In the genomic region with DNA sequence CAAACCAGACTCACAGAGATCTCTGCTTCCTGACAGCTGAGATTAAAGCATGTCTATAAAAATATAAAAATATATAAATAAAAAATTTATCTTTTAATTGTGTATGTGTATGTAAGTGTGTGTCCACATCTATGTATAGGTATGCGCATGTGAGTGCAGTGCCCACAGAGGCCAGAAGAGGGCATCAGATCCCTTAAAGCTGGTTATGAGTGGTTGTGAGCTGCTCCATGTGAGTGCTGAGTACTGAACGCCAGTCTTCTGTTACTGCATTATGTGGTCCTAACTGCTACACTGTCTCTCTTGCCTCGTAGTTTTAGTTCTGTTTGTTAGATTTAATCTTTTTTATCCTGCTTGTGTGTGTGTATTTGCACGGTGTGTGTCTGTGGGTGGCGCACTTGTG, we compare ENCODE assay signal across 18 mouse cellular contexts. TPM values are rescaled to one million over a fixed set of nuclear protein-coding genes. Genes with fewer than 3 reads are reported as not detected.
DNase-seq lines count a peak whose midpoint lies in the region; TF ChIP-seq lines count a peak whose summit lies in the region.
"Had no signal": no experiment of that assay in that cellular context is flagged by ENCODE, and none has a peak within 500 bp of the region (broad histone marks: within the 10 kb centered on the region; RNA-seq: fewer than 3 reads in every experiment).

No protein-coding gene starts in this region.

- H3K4me3 ChIP-seq in kidney, adult 2 months (ENCODE audit: insufficient read depth, low read depth, low read length) = no peak overlapping the region
- H3K4me3 ChIP-seq: heart, embryonic 10.5 days; kidney, embryonic 15.5 days; limb, embryonic 13.5 days; myocyte had no signal

- no peaks in the 10 kb centered on the region for H3K36me3 ChIP-seq in kidney, adult 2 months (ENCODE audit: control insufficient read depth, insufficient read depth, low read length)
- H3K36me3 ChIP-seq in splenic B cell, adult 2 months (ENCODE audit: control insufficient read depth, insufficient read depth, low read length, poor library complexity, severe bottlenecking) = no peaks in the 10 kb centered on the region
- H3K36me3 ChIP-seq: heart, embryonic 10.5 days; kidney, embryonic 15.5 days; limb, embryonic 13.5 days had no signal

- TF ChIP-seq POLR2A in kidney, adult 2 months (IDR thresholded peaks at IDR 0.05; ENCODE audit: low read depth, low read length) = no peak

- 0 out of 2 replicates have a peak, but pooled peaks have one; percentile 9 for TF ChIP-seq CTCF in kidney, adult 2 months (conservative IDR thresholded peaks at IDR 0.05; ENCODE audit: insufficient read depth, insufficient read length, low read depth, low read length)

- no peaks in the 10 kb centered on the region for H3K27me3 ChIP-seq in kidney, adult 2 months (replicated peaks; ENCODE audit: control insufficient read depth, insufficient read depth, low read length)
- no peaks in the 10 kb centered on the region for H3K27me3 ChIP-seq in splenic B cell, adult 2 months (ENCODE audit: control insufficient read depth, insufficient read depth, low read length, poor library complexity, severe bottlenecking)
- H3K27me3 ChIP-seq: kidney, embryonic 15.5 days; limb, embryonic 13.5 days had no signal

- 95% methylated on average over 5 of the region's 5 CpGs for WGBS in kidney, adult 2 months

- H3K27ac ChIP-seq in kidney, adult 2 months (ENCODE audit: insufficient read depth, low read depth, low read length) = no peak overlapping the region
- H3K27ac ChIP-seq: heart, embryonic 10.5 days; kidney, embryonic 15.5 days; limb, embryonic 13.5 days had no signal

- DNase-seq in kidney, adult 2 months = no peak
- DNase-seq in kidney, postnatal 14 days = no peak
- peak; percentile 32 for DNase-seq in thymus, postnatal 25 days
- DNase-seq in thymus, adult 18-20 months = no peak
- DNase-seq in R1 (ENCODE audit: low read depth, low spot score) = peak; percentile 70
- peak; percentile 31 for DNase-seq in splenic B cell, adult 2 months (ENCODE audit: low read depth, low spot score)
- DNase-seq in lung, postnatal 36 days = no peak
- DNase-seq: adrenal gland, postnatal 10 days; cerebellum, adult 9-10 months; embryo, embryonic 11 days; heart, postnatal 14 days had no signal

- peaks cover 7% of the 10 kb centered on the region; the same call in 1 of the 2 replicates for H3K4me1 ChIP-seq in kidney, adult 2 months (ENCODE audit: control insufficient read depth, insufficient read depth, low read length)

RNA-seq across cellular contexts. Expression of a gene that starts 5.2 kb away (rescaled TPM):
- polyA plus RNA-seq in kidney, adult 2 months (2012; rRNA removed) = 11.5 and 36.0 TPM in 2 replicates

RNA-seq across cellular contexts. Expression of a gene that starts 8.4 kb away (rescaled TPM):
- 0.72 and 2.3 TPM in 2 replicates for polyA plus RNA-seq in kidney, adult 2 months (2012; rRNA removed)
- polyA plus RNA-seq: forebrain, embryonic 14.5 days; heart, embryonic 10.5 days; hindbrain, embryonic 16.5 days; limb, embryonic 13.5 days had no signal

RNA-seq across cellular contexts. Expression of a gene that starts 13.2 kb away (rescaled TPM):
- polyA plus RNA-seq in kidney, adult 2 months (2012; rRNA removed) = 686 and 745 TPM in 2 replicates

RNA-seq across cellular contexts. Expression of a gene that starts 30.4 kb away (rescaled TPM):
- polyA plus RNA-seq in kidney, adult 2 months (2012; rRNA removed) = 0.66 and 0.92 TPM in 2 replicates
- polyA plus RNA-seq: forebrain, embryonic 14.5 days; heart, embryonic 10.5 days; hindbrain, embryonic 16.5 days; limb, embryonic 13.5 days; lung, embryonic 16.5 days; myocyte had no signal

RNA-seq across cellular contexts. Expression of a gene that starts 38.4 kb away (rescaled TPM):
- polyA plus RNA-seq in kidney, adult 2 months (2012; rRNA removed) = 471 and 532 TPM in 2 replicates

Comparison
In these comparisons a context has a peak if more than half of its experiments do, and no peak if none do; other contexts are left out.
1. DNase-seq: peak in thymus, postnatal 25 days (single experiment), R1 (single experiment) and splenic B cell, adult 2 months (single experiment); none in kidney, adult 2 months (single experiment), kidney, postnatal 14 days (single experiment), thymus, adult 18-20 months (0 of 2) and lung, postnatal 36 days (single experiment).